Mouse (Mus musculus) CH12.LX (cell line): ENCODE measurements at regions not wholly inside any gene's neighbourhood (a gene's known extent, or its start where the extent isn't known, plus 50 kb on each side); places are given as distances from the start of the nearest gene placed in this dataset.

Experiments used
- CTCF ChIP-seq, 2 experiments: IDR thresholded peaks in 1 of 2; conservative IDR thresholded peaks in 1 of 2; 2 replicates each; pipeline ENCODE4 v1.5.1; 2011 to 2012; ENCODE audit warnings: low read depth in 2 of 2, low read length in 2 of 2, improper control_type of control experiment in 1 of 2, inconsistent platforms in 1 of 2, mild to moderate bottlenecking in 1 of 2, moderate library complexity in 1 of 2
- EP300 ChIP-seq: IDR thresholded peaks from 2 replicates; pipeline ENCODE4 v1.6.1; 2011; ENCODE audit warnings: low read length, improper control_type of control experiment
- POLR2A ChIP-seq: IDR thresholded peaks from 2 replicates; pipeline ENCODE4 v1.6.1; 2011; ENCODE audit warnings: low read depth, mild to moderate bottlenecking, improper control_type of control experiment, low read length
- TCF12 ChIP-seq: IDR thresholded peaks from 2 replicates; pipeline ENCODE4 v1.6.1; 2014; ENCODE audit warnings: low read depth, mild to moderate bottlenecking, inconsistent platforms, low read length, improper control_type of control experiment
- USF2 ChIP-seq: conservative IDR thresholded peaks from 2 replicates; pipeline ENCODE4 v1.6.1; 2011; ENCODE audit warnings: low read depth, low read length, improper control_type of control experiment
- ZNF384 ChIP-seq: IDR thresholded peaks from 2 replicates; pipeline ENCODE4 v1.6.1; 2012; ENCODE audit warnings: low read depth, low read length, improper control_type of control experiment, inconsistent platforms

- no peak for TF ChIP-seq CTCF (conservative IDR thresholded peaks at IDR 0.05 in 1 of 2, IDR thresholded peaks at IDR 0.05 in 1 of 2; ENCODE audit: low read depth in 2 of 2, low read length in 2 of 2)
- TF ChIP-seq POLR2A: no peak
- TF ChIP-seq EP300: no peak
- TF ChIP-seq USF2: no peak
- no peak for TF ChIP-seq ZNF384
- no peak for TF ChIP-seq TCF12
Observed at GRCm38 (mm10) chr7:68833977-68834791, 85.1 kb upstream of the Arrdc4 start.
